Mouse (Mus musculus) hindbrain, embryonic 15.5 days (tissue): Measurements from ENCODE around the gene Ada. TPM values are rescaled to one million over a fixed set of nuclear protein-coding genes. Genes with fewer than 3 reads are reported as not detected.

Experiments
- ATAC-seq: fragments of 200-750 bp; cut with Nextera tagmentation; 2 replicates; pipeline ENCODE4 v1.8.0; 2017; ENCODE audit warnings: low read depth, moderate number of reproducible peaks, moderate TSS enrichment; ENCODE audit not compliant: low FRiP score
- H3K27ac ChIP-seq: fragments of 300-500 bp; sonication (generic); replicated peaks from 2 replicates; pipeline ENCODE4 v1.5.1; 2015; ENCODE audit warnings: mild to moderate bottlenecking, inconsistent platforms
- H3K27me3 ChIP-seq: fragments of 300-500 bp; sonication (generic); 2 replicates; pipeline ENCODE4 v1.6.1; 2015; ENCODE audit warnings: control low read depth, inconsistent platforms
- H3K36me3 ChIP-seq: fragments of 300-500 bp; sonication (generic); 2 replicates; pipeline ENCODE4 v1.6.1; 2015; ENCODE audit warnings: control low read depth, inconsistent platforms
- H3K4me1 ChIP-seq: fragments of 300-500 bp; sonication (generic); replicated peaks from 2 replicates; pipeline ENCODE4 v1.6.1; 2015; ENCODE audit warnings: control low read depth, inconsistent platforms
- H3K4me2 ChIP-seq: fragments of 300-500 bp; sonication (generic); 2 replicates; pipeline ENCODE4 v1.6.1; 2015; ENCODE audit warnings: moderate library complexity, mild to moderate bottlenecking, inconsistent platforms
- H3K4me3 ChIP-seq: fragments of 300-500 bp; sonication (generic); 2 replicates; pipeline ENCODE4 v1.5.1; 2015; ENCODE audit warnings: mild to moderate bottlenecking, inconsistent platforms
- H3K9ac ChIP-seq: fragments of 300-500 bp; sonication (generic); 2 replicates; pipeline ENCODE4 v1.6.1; 2015; ENCODE audit warnings: inconsistent platforms
- H3K9me3 ChIP-seq: fragments of 300-500 bp; sonication (generic); 2 replicates; pipeline ENCODE4 v1.6.1; 2016; ENCODE audit warnings: control low read depth, inconsistent platforms
- WGBS: fragments of 180-500 bp; shearing (Covaris S2); methylation state at CpG from one replicate; pipeline ENCODE4 v1.1.7; 2015; 5-methylcytosine and 5-hydroxymethylcytosine counted together
- polyA plus RNA-seq: library from polyadenylated mRNA; unstranded; fragments of >200 nt; fragmentation: Nextera tagmentation; extraction: Ambion mirVana; gene quantifications from 2 replicates; pipeline ENCODE4 v1.2.1, GENCODE M21; 2015

Ada gene
- polyA plus RNA-seq, 1 experiment from 2014 or later: 4.2 TPM

- Histone ChIP-seq H3K36me3 (no peaks in the 10 kb centered on the region), H3K9me3 (no peaks in the 10 kb centered on the region), H3K27me3 (no peaks in the 10 kb centered on the region), H3K27ac (no peak overlapping the region), H3K4me3 (no peak overlapping the region), H3K4me1 (no peaks in the 10 kb centered on the region), H3K9ac (no peak overlapping the region), H3K4me2 (no peak overlapping the region)
- no peak for ATAC-seq
These were observed 16.2 kb upstream of the Ada start for GRCm38 (mm10) chr2:163766261-163766660.

- H3K4me1 ChIP-seq: 0 out of 2 replicates have a peak, but pooled peaks cover 4% of the 10 kb centered on the region
- no peak for ATAC-seq
- no peak overlapping the region for H3K27ac ChIP-seq
- WGBS: 87% methylated on average over 7 of the region's 7 CpGs
- no peak overlapping the region for H3K4me2 ChIP-seq
- no peak overlapping the region for H3K9ac ChIP-seq
- H3K36me3 ChIP-seq: no peaks in the 10 kb centered on the region
- H3K27me3 ChIP-seq: no peaks in the 10 kb centered on the region
- no peaks in the 10 kb centered on the region for H3K9me3 ChIP-seq
- no peak overlapping the region for H3K4me3 ChIP-seq
These were observed 11.4 kb upstream of the Ada start for GRCm38 (mm10) chr2:163761402-163761801.

GRCm38 (mm10) chr2:163760589-163760988 lies 10.6 kb upstream of the Ada start:
- Histone ChIP-seq H3K36me3 (no peaks in the 10 kb centered on the region), H3K9me3 (no peaks in the 10 kb centered on the region), H3K27me3 (no peaks in the 10 kb centered on the region), H3K9ac (no peak overlapping the region), H3K4me3 (no peak overlapping the region), H3K27ac (no peak overlapping the region), H3K4me1 (0 out of 2 replicates have a peak, but pooled peaks cover 4% of the 10 kb centered on the region), H3K4me2 (no peak overlapping the region)
- WGBS: 86% methylated on average over 6 of the region's 6 CpGs
- no peak for ATAC-seq

GRCm38 (mm10) chr2:163758146-163758545 lies 8.1 kb upstream of the Ada start:
- no peak overlapping the region for H3K4me3 ChIP-seq
- H3K9me3 ChIP-seq: no peaks in the 10 kb centered on the region
- WGBS: 71% methylated on average over 2 of the region's 2 CpGs
- no peak overlapping the region for H3K4me2 ChIP-seq
- no peak overlapping the region for H3K9ac ChIP-seq
- no peaks in the 10 kb centered on the region for H3K27me3 ChIP-seq
- 0 out of 2 replicates have a peak, but pooled peaks cover 4% of the 10 kb centered on the region for H3K4me1 ChIP-seq
- no peak overlapping the region for H3K27ac ChIP-seq
- no peak for ATAC-seq
- no peaks in the 10 kb centered on the region for H3K36me3 ChIP-seq

GRCm38 (mm10) chr2:163756723-163757122 lies 6.7 kb upstream of the Ada start:
- H3K9ac ChIP-seq: no peak overlapping the region
- 0 out of 2 replicates have a peak, but pooled peaks cover 4% of the 10 kb centered on the region for H3K4me1 ChIP-seq
- no peak overlapping the region for H3K4me2 ChIP-seq
- WGBS: 35% methylated on average over 2 of the region's 2 CpGs
- ATAC-seq: no peak
- no peaks in the 10 kb centered on the region for H3K36me3 ChIP-seq
- no peak overlapping the region for H3K27ac ChIP-seq
- no peaks in the 10 kb centered on the region for H3K27me3 ChIP-seq
- H3K9me3 ChIP-seq: no peaks in the 10 kb centered on the region
- no peak overlapping the region for H3K4me3 ChIP-seq

- H3K4me3 ChIP-seq: no peak overlapping the region
- no peak overlapping the region for H3K9ac ChIP-seq
- ATAC-seq: no peak
- H3K27me3 ChIP-seq: no peaks in the 10 kb centered on the region
- no peak overlapping the region for H3K27ac ChIP-seq
- peaks cover 16% of the 10 kb centered on the region for H3K4me1 ChIP-seq
- no peaks in the 10 kb centered on the region for H3K36me3 ChIP-seq
- no peaks in the 10 kb centered on the region for H3K9me3 ChIP-seq
- WGBS: 77% methylated on average over 5 of the region's 5 CpGs
- no peak overlapping the region for H3K4me2 ChIP-seq
These were observed 4.2 kb upstream of the Ada start for GRCm38 (mm10) chr2:163754228-163754627.

- Histone ChIP-seq H3K9me3 (no peaks in the 10 kb centered on the region), H3K27ac (no peak overlapping the region), H3K27me3 (no peaks in the 10 kb centered on the region), H3K36me3 (no peaks in the 10 kb centered on the region), H3K9ac (no peak overlapping the region), H3K4me3 (no peak overlapping the region), H3K4me1 (peaks cover 11% of the 10 kb centered on the region), H3K4me2 (no peak overlapping the region)
- ATAC-seq: no peak
- 87% methylated on average over 10 of the region's 10 CpGs for WGBS
These were observed 5.1 kb downstream of the Ada start for GRCm38 (mm10) chr2:163744801-163745570.

- H3K27ac ChIP-seq: no peak overlapping the region
- no peaks in the 10 kb centered on the region for H3K27me3 ChIP-seq
- no peak overlapping the region for H3K4me3 ChIP-seq
- no peak for ATAC-seq
- no peaks in the 10 kb centered on the region for H3K4me1 ChIP-seq
- no peak overlapping the region for H3K4me2 ChIP-seq
- H3K9ac ChIP-seq: no peak overlapping the region
- 68% methylated on average over 6 of the region's 6 CpGs for WGBS
- no peaks in the 10 kb centered on the region for H3K9me3 ChIP-seq
- H3K36me3 ChIP-seq: no peaks in the 10 kb centered on the region
These were observed 6.7 kb downstream of the Ada start for GRCm38 (mm10) chr2:163743357-163743756.

- Histone ChIP-seq H3K27ac (no peak overlapping the region), H3K36me3 (no peaks in the 10 kb centered on the region), H3K9me3 (no peaks in the 10 kb centered on the region), H3K4me2 (no peak overlapping the region), H3K4me1 (no peaks in the 10 kb centered on the region), H3K9ac (no peak overlapping the region), H3K27me3 (no peaks in the 10 kb centered on the region), H3K4me3 (no peak overlapping the region)
- WGBS: 68% methylated on average over 5 of the region's 5 CpGs
- no peak for ATAC-seq
These were observed 7.4 kb downstream of the Ada start for GRCm38 (mm10) chr2:163742656-163743055.

- no peak overlapping the region for H3K27ac ChIP-seq
- H3K27me3 ChIP-seq: no peaks in the 10 kb centered on the region
- H3K4me1 ChIP-seq: no peaks in the 10 kb centered on the region
- no peaks in the 10 kb centered on the region for H3K9me3 ChIP-seq
- no peak overlapping the region for H3K9ac ChIP-seq
- no peak overlapping the region for H3K4me2 ChIP-seq
- no peak for ATAC-seq
- 0 out of 2 replicates have a peak, but pooled peaks cover 6% of the 10 kb centered on the region for H3K36me3 ChIP-seq
- no peak overlapping the region for H3K4me3 ChIP-seq
- WGBS: 62% methylated on average over 6 of the region's 6 CpGs
These were observed 14.1 kb downstream of the Ada start for GRCm38 (mm10) chr2:163735980-163736379.

- Histone ChIP-seq H3K36me3 (0 out of 2 replicates have a peak, but pooled peaks cover 6% of the 10 kb centered on the region), H3K27ac (no peak overlapping the region), H3K9me3 (no peaks in the 10 kb centered on the region), H3K4me1 (no peaks in the 10 kb centered on the region), H3K4me2 (no peak overlapping the region), H3K4me3 (no peak overlapping the region), H3K27me3 (no peaks in the 10 kb centered on the region), H3K9ac (no peak overlapping the region)
- 97% methylated on average over 9 of the region's 9 CpGs for WGBS
- ATAC-seq: no peak
These were observed 14.9 kb downstream of the Ada start for GRCm38 (mm10) chr2:163735163-163735562.

- 96% methylated on average over 11 of the region's 11 CpGs for WGBS
- no peak for ATAC-seq
- Histone ChIP-seq H3K9me3 (no peaks in the 10 kb centered on the region), H3K27ac (no peak overlapping the region), H3K4me2 (no peak overlapping the region), H3K4me3 (no peak overlapping the region), H3K9ac (no peak overlapping the region), H3K27me3 (no peaks in the 10 kb centered on the region), H3K36me3 (0 out of 2 replicates have a peak, but pooled peaks cover 6% of the 10 kb centered on the region), H3K4me1 (no peaks in the 10 kb centered on the region)
These were observed 18.0 kb downstream of the Ada start for GRCm38 (mm10) chr2:163732021-163732420.

- Histone ChIP-seq H3K27me3 (no peaks in the 10 kb centered on the region), H3K27ac (no peak overlapping the region), H3K36me3 (0 out of 2 replicates have a peak, but pooled peaks cover 6% of the 10 kb centered on the region), H3K4me1 (peaks cover under 1% of the 10 kb centered on the region), H3K9me3 (no peaks in the 10 kb centered on the region), H3K9ac (no peak overlapping the region), H3K4me2 (no peak overlapping the region), H3K4me3 (no peak overlapping the region)
- 95% methylated on average over 4 of the region's 4 CpGs for WGBS
- no peak for ATAC-seq
These were observed 21.7 kb downstream of the Ada start for GRCm38 (mm10) chr2:163728300-163728699.
